Mouse (Mus musculus): ENCODE measurements at regions not wholly inside any gene's neighbourhood (a gene's known extent, or its start where the extent isn't known, plus 50 kb on each side); places are given as distances from the start of the nearest gene placed in this dataset.
A peak's percentile ranks its signal among the peaks of the same experiment; 100 is the strongest.

- peaks cover 0 to 17% of the 10 kb centered on the region in 2 experiments; a peak in 2 of 4 replicates for H3K36me3 ChIP-seq (ENCODE audit: control insufficient read depth in 1 of 2, insufficient read depth in 2 of 2, low read length in 2 of 2)
- H3K9ac ChIP-seq (ENCODE audit: control insufficient read depth, low read depth, low read length, poor library complexity, severe bottlenecking): no peak overlapping the region; the same call in 1 of the 2 replicates
- no peaks in the 10 kb centered on the region for H3K79me2 ChIP-seq (ENCODE audit: control insufficient read depth, insufficient read depth, low read length, poor library complexity)
- no peak overlapping the region for H3K4me3 ChIP-seq (ENCODE audit: control insufficient read depth in 1 of 2, insufficient read depth in 1 of 2, low read depth in 2 of 2, low read length in 2 of 2)
- no peaks in the 10 kb centered on the region for H3K9me3 ChIP-seq (replicated peaks; ENCODE audit: insufficient read depth, low read length)
- TF ChIP-seq JUND (IDR thresholded peaks at IDR 0.05; ENCODE audit: low read depth, low read length): no peak
- TF ChIP-seq RCOR1 (IDR thresholded peaks at IDR 0.05; ENCODE audit: low read depth, low read length): 0 out of 2 replicates have a peak, but pooled peaks have one; percentile 7
- no peak for TF ChIP-seq MAFK (IDR thresholded peaks at IDR 0.05; ENCODE audit: borderline replicate concordance, low read depth, low read length)
- TF ChIP-seq TBP (IDR thresholded peaks at IDR 0.05; ENCODE audit: low read depth, low read length): no peak
- 0 out of 4 replicates have a peak, but pooled peaks of 1 of the 2 experiments have one; percentile 26 for TF ChIP-seq EP300 (IDR thresholded peaks at IDR 0.05; ENCODE audit: low read depth in 1 of 2, low read length in 2 of 2)
- TF ChIP-seq SIN3A (IDR thresholded peaks at IDR 0.05; ENCODE audit: low read length): no peak
- no peak for TF ChIP-seq GATA1 (IDR thresholded peaks at IDR 0.05; ENCODE audit: low read depth, low read length)
- no peak for TF ChIP-seq CHD2 (IDR thresholded peaks at IDR 0.05; ENCODE audit: low read length)
- no peak for TF ChIP-seq POLR2AphosphoS5 (IDR thresholded peaks at IDR 0.05; ENCODE audit: borderline replicate concordance, low read depth, low read length)
- no peak for TF ChIP-seq KAT2A (conservative IDR thresholded peaks at IDR 0.05; ENCODE audit: low read depth, low read length)
- peak overlapping the region; percentile 37 for H3K27ac ChIP-seq (ENCODE audit: control insufficient read depth, low read depth, low read length)
- H3K27me3 ChIP-seq (ENCODE audit: control insufficient read depth in 1 of 2, insufficient read depth in 2 of 2, low read length in 2 of 2): no peaks in the 10 kb centered on the region
- peak; percentile 49 for DNase-seq (ENCODE audit: low read depth, low spot score)
- peaks cover 10 to 24% of the 10 kb centered on the region in 2 experiments for H3K4me1 ChIP-seq (ENCODE audit: control insufficient read depth in 1 of 2, insufficient read depth in 2 of 2, low read length in 2 of 2)
Measured at GRCm38 (mm10) chr1:135668951-135669350, 50.9 kb upstream of the Csrp1 start.

GRCm38 (mm10) chr1:135669803-135670202 is 50.1 kb upstream of the Csrp1 start:
- Histone ChIP-seq H3K4me3 (ENCODE audit: control insufficient read depth in 1 of 2, insufficient read depth in 1 of 2, low read depth in 2 of 2, low read length in 2 of 2) (no peak overlapping the region), H3K27me3 (ENCODE audit: control insufficient read depth in 1 of 2, insufficient read depth in 2 of 2, low read length in 2 of 2) (no peaks in the 10 kb centered on the region), H3K9me3 (replicated peaks; ENCODE audit: insufficient read depth, low read length) (no peaks in the 10 kb centered on the region), H3K36me3 (ENCODE audit: control insufficient read depth in 1 of 2, insufficient read depth in 2 of 2, low read length in 2 of 2) (peaks cover 0 to 14% of the 10 kb centered on the region in 2 experiments; a peak in 2 of 4 replicates), H3K4me1 (ENCODE audit: control insufficient read depth in 1 of 2, insufficient read depth in 2 of 2, low read length in 2 of 2) (peaks cover 4 to 20% of the 10 kb centered on the region in 2 experiments), H3K79me2 (ENCODE audit: control insufficient read depth, insufficient read depth, low read length, poor library complexity) (no peaks in the 10 kb centered on the region), H3K9ac (ENCODE audit: control insufficient read depth, low read depth, low read length, poor library complexity, severe bottlenecking) (peak overlapping the region; percentile 14; the same call in 1 of the 2 replicates), H3K27ac (ENCODE audit: control insufficient read depth, low read depth, low read length) (peak overlapping the region; percentile 44)
- no peak for TF ChIP-seq NRF1 (IDR thresholded peaks at IDR 0.05; ENCODE audit: insufficient read depth, low read depth, low read length, poor library complexity, severe bottlenecking)
- no peak for TF ChIP-seq MAZ (IDR thresholded peaks at IDR 0.05; ENCODE audit: low read depth, low read length)
- 0 out of 2 replicates have a peak, but pooled peaks have one; percentile 9 for TF ChIP-seq MYB (IDR thresholded peaks at IDR 0.05; ENCODE audit: low read depth, low read length)
- TF ChIP-seq ELF1 (IDR thresholded peaks at IDR 0.05; ENCODE audit: low read depth, low read length): no peak
- TF ChIP-seq ZNF384 (IDR thresholded peaks at IDR 0.05; ENCODE audit: low read depth, low read length): no peak
- no peak; the same call in 1 of the 2 replicates for TF ChIP-seq MXI1 (IDR thresholded peaks at IDR 0.05; ENCODE audit: low read depth, low read length)
- TF ChIP-seq MAFK (IDR thresholded peaks at IDR 0.05; ENCODE audit: borderline replicate concordance, low read depth, low read length): no peak
- peak; percentile 40; the same call in 1 of the 2 replicates for TF ChIP-seq RCOR1 (IDR thresholded peaks at IDR 0.05; ENCODE audit: low read depth, low read length)
- TF ChIP-seq POLR2A (IDR thresholded peaks at IDR 0.05; ENCODE audit: control insufficient read depth in 1 of 2, insufficient read depth in 1 of 2, low read depth in 1 of 2, low read length in 2 of 2, poor library complexity in 1 of 2): no peak
- TF ChIP-seq ETS1 (IDR thresholded peaks at IDR 0.05; ENCODE audit: low read depth, low read length): peak; percentile 52; the same call in 1 of the 2 replicates
- TF ChIP-seq BHLHE40 (IDR thresholded peaks at IDR 0.05; ENCODE audit: borderline replicate concordance, low read depth, low read length): peak; percentile 95
- TF ChIP-seq TAL1 (IDR thresholded peaks at IDR 0.05; ENCODE audit: low read length): peak; percentile 74
- TF ChIP-seq TCF12 (IDR thresholded peaks at IDR 0.05; ENCODE audit: low read depth, low read length): peak; percentile 66; the same call in 1 of the 2 replicates
- no peak for TF ChIP-seq KAT2A (conservative IDR thresholded peaks at IDR 0.05; ENCODE audit: low read depth, low read length)
- no peak for TF ChIP-seq USF2 (IDR thresholded peaks at IDR 0.05; ENCODE audit: borderline replicate concordance in 1 of 2, insufficient read depth in 1 of 2, low read depth in 1 of 2, low read length in 2 of 2)
- TF ChIP-seq GATA1 (IDR thresholded peaks at IDR 0.05; ENCODE audit: low read depth, low read length): 0 out of 2 replicates have a peak, but pooled peaks have one; percentile 23
- TF ChIP-seq JUND (IDR thresholded peaks at IDR 0.05; ENCODE audit: low read depth, low read length): no peak
- peak; percentile 42 to 75 for TF ChIP-seq EP300 (IDR thresholded peaks at IDR 0.05; ENCODE audit: low read depth in 1 of 2, low read length in 2 of 2)
- peak; percentile 79 for DNase-seq (ENCODE audit: low read depth, low spot score)
